Mouse (Mus musculus) ES-Bruce4 (cell line): ENCODE measurements at regions not wholly inside any gene's neighbourhood (a gene's known extent, or its start where the extent isn't known, plus 50 kb on each side); places are given as distances from the start of the nearest gene placed in this dataset.

ENCODE experiments used
- CTCF ChIP-seq: IDR thresholded peaks from one replicate; pipeline ENCODE4 v1.8.1; 2011; ENCODE audit warnings: low read depth, low read length
- EP300 ChIP-seq: IDR thresholded peaks from 2 replicates; pipeline ENCODE4 v1.6.1; 2011; ENCODE audit warnings: low read depth, low read length; ENCODE audit not compliant: insufficient read depth

DNA sequence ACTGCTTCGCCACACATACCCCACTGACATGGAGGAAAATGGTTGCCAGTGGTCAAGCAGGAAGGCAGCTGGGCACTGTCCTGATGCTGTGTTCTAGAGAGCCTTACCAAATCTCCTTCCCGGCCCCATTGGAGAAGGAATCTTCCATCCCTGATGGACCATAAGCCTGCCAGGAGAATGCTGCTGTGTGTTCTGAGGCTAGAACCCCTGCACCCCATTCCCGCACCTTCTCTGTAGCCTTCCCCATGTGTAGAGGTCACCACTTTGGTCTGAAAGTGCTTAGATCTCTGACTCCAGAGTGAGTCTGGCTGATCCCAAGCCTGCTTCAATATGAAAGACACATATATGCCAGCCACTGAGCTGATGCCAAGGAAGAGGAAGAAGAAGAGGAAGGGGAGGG, 74.1 kb upstream of the Pmepa1 start:
- TF ChIP-seq CTCF, result no peak
- TF ChIP-seq EP300, result no peak
